Mouse (Mus musculus) G1E (cell line): ENCODE results near the gene Orc1.

Experiments used
- CTCF ChIP-seq: IDR thresholded peaks from 2 replicates; pipeline ENCODE4 v1.5.1; 2012; ENCODE audit warnings: low read depth, low read length, inconsistent platforms, mixed read lengths
- GATA1 ChIP-seq: IDR thresholded peaks from 2 replicates; pipeline ENCODE4 v1.6.1; 2012; ENCODE audit warnings: borderline replicate concordance, low read length, inconsistent platforms, mixed read lengths
- POLR2AphosphoS5 ChIP-seq: IDR thresholded peaks from 2 replicates; pipeline ENCODE4 v1.6.1; 2012; ENCODE audit warnings: low read depth, low read length, inconsistent platforms; ENCODE audit not compliant: insufficient replicate concordance
- TAL1 ChIP-seq: conservative IDR thresholded peaks from 2 replicates; pipeline ENCODE4 v1.6.1; 2012; ENCODE audit warnings: low read depth, low read length, inconsistent platforms, mixed read lengths

DNA sequence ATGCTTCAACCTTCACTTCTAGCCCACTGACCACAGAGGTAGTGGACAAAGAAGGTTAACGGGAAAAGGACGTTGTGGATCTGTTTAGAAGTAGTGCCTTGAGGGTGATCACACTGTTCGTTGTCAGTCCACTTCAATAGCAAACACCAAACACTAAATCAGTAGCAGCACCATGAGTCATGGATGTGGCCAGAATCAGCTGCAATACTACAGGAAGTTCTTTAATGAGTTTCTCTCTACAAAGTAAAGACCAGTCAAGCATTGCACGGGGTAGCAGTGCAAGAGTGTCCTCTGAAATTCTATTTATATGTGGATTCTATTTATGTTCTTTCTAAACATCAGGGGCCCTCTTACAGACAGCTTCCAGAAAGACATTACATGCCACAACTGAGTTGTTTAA, 19.1 kb downstream of the Orc1 start:
- no peak for TF ChIP-seq POLR2AphosphoS5
- TF ChIP-seq CTCF: no peak
- TF ChIP-seq TAL1: no peak
- no peak for TF ChIP-seq GATA1
